Mouse (Mus musculus) heart, adult 2 months (tissue): Measurements from ENCODE around the gene Inip.

ENCODE experiments used
- CTCF ChIP-seq: fragments of 200-600 bp; IDR thresholded peaks from 2 replicates; pipeline ENCODE4 v1.8.1; 2022; ENCODE audit warnings: antibody characterized with exemption, mild to moderate bottlenecking, moderate library complexity
- EP300 ChIP-seq: fragments of 200-500 bp; IDR thresholded peaks from 2 replicates; pipeline ENCODE4 v1.6.1; 2011; ENCODE audit warnings: low read depth, low read length, control low read depth; ENCODE audit not compliant: insufficient read depth
- POLR2A ChIP-seq: fragments of 200-500 bp; IDR thresholded peaks from 2 replicates; pipeline ENCODE4 v1.6.1; 2011; ENCODE audit warnings: mild to moderate bottlenecking, low read depth, low read length, control low read depth; ENCODE audit not compliant: insufficient read depth

GRCm38 (mm10) chr4:59831038-59831437 is 29.6 kb upstream of the Inip start:
- TF ChIP-seq CTCF (no peak), POLR2A (no peak), EP300 (no peak)
